Mouse (Mus musculus) MEL (cell line): ENCODE results near the gene Acta2.

Source experiments
- CHD2 ChIP-seq: IDR thresholded peaks from 2 replicates; pipeline ENCODE4 v1.6.1; 2011; ENCODE audit warnings: low read length, improper control_type of control experiment
- CTCF ChIP-seq, 3 experiments: IDR thresholded peaks in 2 of 3; conservative IDR thresholded peaks in 1 of 3; 2 replicates each; pipeline ENCODE4 v1.5.1; 2011 to 2012; ENCODE audit warnings: low read length in 3 of 3, low read depth in 2 of 3, mild to moderate bottlenecking in 2 of 3, improper control_type of control experiment in 1 of 3, inconsistent platforms in 1 of 3, mixed read lengths in 1 of 3, moderate library complexity in 1 of 3; ENCODE audit not compliant: control insufficient read depth in 1 of 3, insufficient read depth in 1 of 3, poor library complexity in 1 of 3, severe bottlenecking in 1 of 3
- GATA1 ChIP-seq: IDR thresholded peaks from 2 replicates; pipeline ENCODE4 v1.6.1; 2011; ENCODE audit warnings: low read depth, low read length, improper control_type of control experiment
- MXI1 ChIP-seq: IDR thresholded peaks from 2 replicates; pipeline ENCODE4 v1.6.1; 2011; ENCODE audit warnings: mild to moderate bottlenecking, low read depth, low read length, improper control_type of control experiment
- MYC ChIP-seq: IDR thresholded peaks from 2 replicates; pipeline ENCODE4 v1.6.1; 2011; ENCODE audit warnings: low read depth, mild to moderate bottlenecking, low read length, improper control_type of control experiment, moderate library complexity
- POLR2A ChIP-seq, 2 experiments: IDR thresholded peaks; 2 replicates each; pipeline ENCODE4 v1.6.1; 2011 to 2012; ENCODE audit warnings: low read length in 2 of 2, mild to moderate bottlenecking in 2 of 2, control low read depth in 1 of 2, improper control_type of control experiment in 1 of 2, low read depth in 1 of 2, moderate library complexity in 1 of 2; ENCODE audit not compliant: control insufficient read depth in 1 of 2, insufficient read depth in 1 of 2, poor library complexity in 1 of 2
- SIN3A ChIP-seq: IDR thresholded peaks from 2 replicates; pipeline ENCODE4 v1.6.1; 2012; ENCODE audit warnings: low read length, improper control_type of control experiment, inconsistent platforms
- TBP ChIP-seq: IDR thresholded peaks from 2 replicates; pipeline ENCODE4 v1.8.0; 2011; ENCODE audit warnings: low read depth, low read length, improper control_type of control experiment
- USF1 ChIP-seq: IDR thresholded peaks from 2 replicates; pipeline ENCODE4 v1.6.1; 2014; ENCODE audit warnings: low read depth, mild to moderate bottlenecking, inconsistent platforms, low read length, improper control_type of control experiment, moderate library complexity
- USF2 ChIP-seq, 2 experiments: IDR thresholded peaks; 2 replicates each; pipeline ENCODE4 v1.6.1; 2011 to 2012; ENCODE audit warnings: improper control_type of control experiment in 2 of 2, low read length in 2 of 2, borderline replicate concordance in 1 of 2, inconsistent platforms in 1 of 2, low read depth in 1 of 2, mild to moderate bottlenecking in 1 of 2; ENCODE audit not compliant: insufficient read depth in 1 of 2
- ZNF384 ChIP-seq: IDR thresholded peaks from 2 replicates; pipeline ENCODE4 v1.6.1; 2012; ENCODE audit warnings: low read depth, mild to moderate bottlenecking, inconsistent platforms, low read length, improper control_type of control experiment

DNA sequence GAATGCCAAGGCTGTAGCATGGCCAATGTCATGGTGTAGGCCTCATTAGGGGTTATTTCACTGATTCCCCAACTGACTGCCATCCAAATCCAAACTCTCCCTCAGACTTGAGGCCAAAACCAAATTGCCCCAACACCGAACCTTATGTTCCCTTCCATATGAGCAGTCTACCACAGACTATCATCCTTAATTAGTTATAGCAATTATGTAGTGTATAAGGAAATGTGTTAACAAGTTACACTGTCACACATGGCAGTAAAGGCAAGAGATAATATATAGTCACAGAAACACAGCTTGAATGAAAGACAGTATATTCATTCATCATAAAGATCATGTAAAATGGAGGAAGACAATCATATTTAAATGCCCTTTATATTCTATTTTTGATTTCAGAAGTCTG is 17.7 kb upstream of the Acta2 start:
- TF ChIP-seq POLR2A (IDR thresholded peaks at IDR 0.05; ENCODE audit: control insufficient read depth in 1 of 2, insufficient read depth in 1 of 2, low read depth in 1 of 2, low read length in 2 of 2, poor library complexity in 1 of 2) (no peak), CHD2 (no peak), CTCF (IDR thresholded peaks at IDR 0.05 in 2 of 3, conservative IDR thresholded peaks at IDR 0.05 in 1 of 3; ENCODE audit: control insufficient read depth in 1 of 3, insufficient read depth in 1 of 3, low read depth in 2 of 3, low read length in 3 of 3, poor library complexity in 1 of 3, severe bottlenecking in 1 of 3) (no peak), USF1 (no peak), USF2 (IDR thresholded peaks at IDR 0.05; ENCODE audit: borderline replicate concordance in 1 of 2, insufficient read depth in 1 of 2, low read depth in 1 of 2, low read length in 2 of 2) (no peak), SIN3A (no peak), GATA1 (no peak), MYC (no peak), ZNF384 (no peak), TBP (no peak), MXI1 (no peak)
